Mouse (Mus musculus): ENCODE results near the gene Cmah.

DNA sequence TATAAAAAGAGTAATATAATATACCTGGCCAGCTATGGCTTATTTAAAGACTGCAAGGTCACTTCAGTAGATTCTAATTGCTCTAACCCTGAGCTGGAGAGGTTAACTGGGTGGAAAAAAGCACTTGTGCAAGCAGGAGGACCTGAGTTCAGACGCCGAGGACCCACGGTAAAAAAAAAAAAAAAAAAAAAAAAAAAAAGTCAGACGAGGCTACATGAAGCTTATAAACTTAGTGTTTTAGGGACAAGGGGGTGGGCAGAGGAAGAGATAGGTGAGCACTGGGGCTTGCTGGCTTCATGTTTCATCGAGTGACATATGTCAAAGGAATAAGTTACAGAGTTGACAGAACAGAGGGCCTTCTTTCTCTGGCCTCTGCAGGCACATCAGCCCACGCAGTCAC, 121.4 kb downstream of the Cmah start:
- TF ChIP-seq CTCF (IDR thresholded peaks at IDR 0.05 in 2 of 3, conservative IDR thresholded peaks at IDR 0.05 in 1 of 3; ENCODE audit: control insufficient read depth in 1 of 3, insufficient read depth in 1 of 3, low read depth in 2 of 3, low read length in 3 of 3, poor library complexity in 1 of 3, severe bottlenecking in 1 of 3), result no peak
- no peak for TF ChIP-seq GATA1 (IDR thresholded peaks at IDR 0.05; ENCODE audit: low read depth, low read length)
- TF ChIP-seq POLR2A (IDR thresholded peaks at IDR 0.05; ENCODE audit: control insufficient read depth in 1 of 2, insufficient read depth in 1 of 2, low read depth in 1 of 2, low read length in 2 of 2, poor library complexity in 1 of 2), result no peak
- TF ChIP-seq SMC3 (IDR thresholded peaks at IDR 0.05; ENCODE audit: low read depth, low read length), result no peak
- no peak for TF ChIP-seq POLR2AphosphoS5 (IDR thresholded peaks at IDR 0.05; ENCODE audit: borderline replicate concordance, low read depth, low read length)
- TF ChIP-seq ZNF384 (IDR thresholded peaks at IDR 0.05; ENCODE audit: low read depth, low read length), result peak; percentile 54
- no peak for TF ChIP-seq BHLHE40 (IDR thresholded peaks at IDR 0.05; ENCODE audit: borderline replicate concordance, low read depth, low read length)
